Mouse (Mus musculus): Measurements from ENCODE around the gene Acta2.
"Not testable (repeated sequence)": the region's sequence is repeated elsewhere in the genome, so short reads cannot be mapped to it uniquely, and the experiment has no call there.

Acta2 gene

DNA sequence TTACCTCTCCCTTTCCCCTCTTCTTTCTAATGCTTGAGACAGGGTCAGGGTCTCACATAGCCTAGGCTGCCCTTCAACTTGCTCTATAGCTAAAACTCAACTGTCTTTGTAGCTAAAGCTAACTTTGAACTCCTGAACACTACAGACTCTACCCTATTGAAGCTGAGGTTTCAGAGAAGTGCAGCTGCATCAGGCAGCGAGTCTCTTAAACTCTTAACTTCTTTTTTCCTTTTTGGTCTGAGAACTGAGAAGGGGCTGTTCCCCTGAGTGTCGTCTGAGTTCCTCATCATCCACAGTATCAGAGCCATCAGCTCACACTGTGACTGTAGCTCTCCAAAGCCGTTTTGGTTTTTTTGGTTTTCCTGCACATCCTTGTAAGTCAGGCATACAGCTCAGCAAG is 37.6 kb downstream of the Acta2 start:
- DNase-seq: no peak

GRCm38 (mm10) chr19:34216956-34217355 is 38.4 kb downstream of the Acta2 start:
- no peak for DNase-seq

- DNase-seq: no peak
Measured at GRCm38 (mm10) chr19:34214136-34214535, 41.3 kb downstream of the Acta2 start.

- DNase-seq: no peak
Measured at GRCm38 (mm10) chr19:34213251-34213645, 42.1 kb downstream of the Acta2 start.

- DNase-seq: no peak
Measured at GRCm38 (mm10) chr19:34212489-34213250, 42.7 kb downstream of the Acta2 start.

GRCm38 (mm10) chr19:34210841-34211240 is 44.5 kb downstream of the Acta2 start:
- no peak for DNase-seq

DNA sequence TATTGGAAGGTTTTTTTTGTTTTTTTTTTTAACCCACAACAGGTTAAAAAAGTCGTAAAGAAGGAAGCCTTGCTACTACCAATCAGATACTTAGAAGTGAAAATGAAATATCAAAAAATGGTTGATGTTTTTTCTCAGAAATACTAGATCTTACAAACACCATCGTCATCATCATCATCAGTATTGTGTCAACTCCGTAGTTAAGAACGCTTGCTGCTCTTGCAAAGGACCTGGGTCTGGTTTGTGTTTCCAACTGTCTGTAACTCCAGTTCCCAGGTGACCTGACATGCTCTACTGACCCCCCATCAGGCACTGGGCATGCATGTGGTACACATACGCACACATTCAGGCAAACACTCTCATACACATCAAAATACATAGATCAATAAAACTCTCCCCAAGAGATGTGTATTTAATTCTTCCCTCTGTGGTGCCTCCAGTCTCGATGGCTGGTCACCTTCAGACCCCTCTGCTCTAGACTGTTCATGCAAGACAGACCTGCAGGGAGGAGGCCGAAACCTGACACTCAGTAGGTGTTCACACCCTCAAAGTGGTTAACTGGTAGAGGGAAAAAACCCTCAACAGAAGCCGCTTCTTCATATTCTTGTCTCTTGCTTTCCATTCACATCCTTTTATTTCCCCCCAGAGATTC is 45.3 kb downstream of the Acta2 start:
- DNase-seq: no peak

GRCm38 (mm10) chr19:34209031-34209430 is 46.4 kb downstream of the Acta2 start:
- no peak for DNase-seq

GRCm38 (mm10) chr19:34206760-34207440 is 48.5 kb downstream of the Acta2 start:
- peak; percentile 40 for DNase-seq

DNA sequence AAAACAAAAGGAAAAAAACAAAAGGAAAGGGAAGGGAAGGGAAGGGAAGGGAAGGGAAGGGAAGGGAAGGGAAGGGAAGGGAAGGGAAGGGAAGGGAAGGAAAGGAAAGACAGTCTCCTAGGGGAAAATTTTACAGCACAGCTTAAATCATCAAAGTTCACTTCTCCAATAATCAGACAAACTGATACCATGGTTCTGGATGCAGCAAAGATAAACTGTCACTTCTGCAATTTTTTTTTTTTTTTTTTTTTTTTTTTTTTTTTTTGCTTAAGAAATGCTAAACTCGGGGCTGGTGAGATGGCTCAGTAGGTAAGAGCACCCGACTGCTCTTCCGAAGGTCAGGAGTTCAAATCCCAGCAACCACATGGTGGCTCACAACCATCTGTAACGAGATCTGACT is 49.3 kb downstream of the Acta2 start:
- DNase-seq: not testable (repeated sequence)

GRCm38 (mm10) chr19:34202668-34203067 is 52.7 kb downstream of the Acta2 start:
- no peak for DNase-seq

DNA sequence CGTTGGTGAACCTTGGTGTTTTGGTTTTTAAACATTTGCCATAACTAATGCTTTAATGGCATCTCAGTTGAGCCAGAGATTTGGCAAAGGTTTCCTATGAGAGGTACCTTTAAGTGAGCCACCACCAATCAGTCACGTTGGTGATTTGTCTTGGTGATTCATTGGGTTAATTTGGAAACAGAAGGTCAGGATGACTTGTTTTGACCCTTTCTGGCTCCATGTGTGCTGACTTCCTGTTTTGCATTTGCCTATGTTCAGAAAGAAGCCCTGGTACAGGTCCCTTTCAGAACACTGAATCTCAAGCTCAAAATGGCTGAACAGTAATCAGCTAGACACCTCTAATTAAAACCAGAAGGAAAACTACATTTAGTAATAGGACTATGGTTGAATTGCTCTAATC is 55.9 kb downstream of the Acta2 start:
- DNase-seq: no peak

- DNase-seq: no peak
Measured at GRCm38 (mm10) chr19:34198901-34199300, 56.5 kb downstream of the Acta2 start.

GRCm38 (mm10) chr19:34198066-34198465 is 57.3 kb downstream of the Acta2 start:
- no peak for DNase-seq

DNA sequence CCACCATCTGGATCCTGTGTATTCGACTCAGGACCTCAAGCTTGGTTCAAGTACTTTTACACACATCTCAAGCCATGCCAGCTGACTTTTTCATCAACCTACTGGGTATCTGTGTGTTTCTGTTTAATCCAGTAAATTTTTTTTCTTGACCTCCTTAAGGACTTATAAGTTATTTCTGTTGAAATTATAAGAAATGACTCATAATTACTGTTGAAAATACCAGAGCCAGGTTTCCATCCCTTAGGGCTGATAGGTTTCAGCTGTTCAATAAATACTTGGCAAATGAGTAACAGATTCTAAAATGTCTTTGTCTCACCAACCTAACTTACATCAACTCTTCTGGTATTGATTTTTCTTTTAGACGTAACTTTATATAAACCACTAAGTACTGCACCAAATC is 60.4 kb downstream of the Acta2 start:
- DNase-seq: no peak

DNA sequence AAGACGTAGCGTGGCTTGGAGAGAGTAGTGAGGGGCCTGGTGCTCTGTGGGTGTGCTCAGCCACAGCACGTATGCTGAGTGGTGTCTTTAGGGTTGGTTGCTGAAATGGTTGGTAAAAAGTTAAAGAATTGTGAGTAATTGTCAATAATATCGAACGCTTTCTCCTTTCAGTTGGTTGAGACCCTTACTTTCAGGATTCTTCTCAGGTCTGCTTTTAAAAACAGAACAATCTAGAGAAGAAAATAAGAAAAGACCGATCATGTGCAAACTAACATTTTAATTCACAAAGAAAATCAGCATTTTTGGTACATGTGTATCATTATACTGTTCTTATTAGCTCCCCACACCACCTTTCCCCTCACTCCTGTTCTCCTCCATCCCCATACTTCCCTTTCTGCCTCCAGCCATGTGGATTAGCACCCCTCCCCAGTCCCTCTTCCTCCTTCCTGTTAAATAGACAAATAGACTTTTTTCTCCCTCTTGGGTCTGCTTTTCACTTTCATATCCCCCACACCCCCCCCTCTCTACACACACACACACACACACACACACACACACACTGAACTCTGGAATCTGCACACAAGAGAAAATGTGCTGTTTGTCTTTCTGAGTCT is 61.2 kb downstream of the Acta2 start:
- no peak for DNase-seq

GRCm38 (mm10) chr19:34193683-34194082 is 61.7 kb downstream of the Acta2 start:
- no peak for DNase-seq

DNA sequence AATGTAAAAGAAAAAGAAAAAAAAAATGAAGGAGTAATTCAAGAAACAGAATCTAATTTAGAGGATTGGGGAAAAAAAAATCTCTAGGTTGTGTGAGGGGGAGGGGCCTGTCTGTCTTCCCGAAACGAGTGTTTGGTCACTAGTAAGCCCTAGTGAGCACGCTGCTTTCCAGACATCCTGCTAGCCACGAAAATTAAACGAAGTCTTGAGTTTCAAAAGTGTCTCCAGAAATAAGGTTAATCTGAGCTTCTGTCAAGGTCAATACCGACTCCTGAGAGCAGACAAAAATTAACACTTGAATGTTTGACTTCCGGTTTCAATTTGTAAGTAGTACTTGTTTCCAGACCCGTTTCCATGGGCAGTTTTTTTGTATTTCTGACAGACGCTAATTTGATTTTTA is 62.2 kb downstream of the Acta2 start:
- peak; percentile 31 for DNase-seq

DNA sequence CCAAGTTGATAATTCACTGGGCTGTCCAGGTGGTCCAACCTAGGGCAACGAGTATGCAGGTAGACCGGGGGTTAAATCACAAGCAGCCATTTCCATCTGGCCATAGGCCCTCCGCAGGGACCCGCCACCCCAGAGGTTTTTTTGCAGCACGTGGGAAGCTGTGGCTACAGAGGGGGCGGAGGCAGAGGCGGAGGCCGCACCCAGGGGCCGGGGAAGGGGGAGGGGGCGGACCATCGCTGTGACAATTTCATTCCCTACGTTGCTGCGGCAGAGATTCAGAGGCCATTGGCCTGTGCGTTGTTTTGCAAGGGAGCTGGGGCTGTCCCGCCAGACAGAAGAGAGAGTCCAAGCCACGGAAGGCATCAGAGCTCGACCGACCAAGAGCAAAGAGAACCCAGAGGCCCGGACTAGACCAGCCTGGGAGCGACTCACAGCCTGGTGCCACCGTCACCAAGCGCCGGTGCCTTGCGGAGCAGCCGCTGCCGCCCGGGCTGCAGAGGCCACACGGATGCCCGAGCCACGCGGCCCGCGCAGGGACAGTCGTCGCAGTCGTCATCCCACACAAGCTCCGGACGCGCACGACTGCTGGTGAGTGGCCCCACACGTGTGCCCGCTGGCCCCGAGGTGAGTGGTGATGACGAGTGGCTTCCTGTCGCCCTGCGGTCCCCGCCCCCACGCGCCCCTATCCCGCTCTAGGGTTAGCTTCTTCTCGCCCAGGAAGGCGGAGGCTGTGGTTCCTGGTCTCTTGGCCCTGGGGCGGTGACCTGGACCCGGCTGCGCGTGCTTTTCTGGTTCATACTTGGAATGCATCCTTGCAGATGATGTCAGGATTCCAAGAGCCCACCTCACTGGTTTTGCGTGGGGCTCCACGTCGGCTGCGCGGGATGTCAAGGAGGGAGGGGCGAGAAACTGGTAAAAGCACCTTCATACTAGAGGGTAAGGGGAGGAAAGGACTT is 63.1 kb downstream of the Acta2 start, which contains the start of gene Stambpl1:
Stambpl1 (plus strand) TSS at position 222 of the 956 bp plus-strand sequence.
- peak; percentile 81 for DNase-seq

- DNase-seq: no peak
Measured at GRCm38 (mm10) chr19:34191645-34192007, 63.8 kb downstream of the Acta2 start.

Data from lung, postnatal 10 days (tissue).